Comparison of ENCODE assay signal across 31 mouse cellular contexts in genomic region chr3:88131071-88131470, GRCm38 (mm10). TPM values are rescaled to one million over a fixed set of nuclear protein-coding genes. Genes with fewer than 3 reads are reported as not detected.
A peak's percentile ranks its signal among the peaks of the same experiment; 100 is the strongest.
DNase-seq lines count a peak whose midpoint lies in the region; ATAC-seq and TF ChIP-seq lines count a peak whose summit lies in the region.
"Had no signal": no experiment of that assay in that cellular context is flagged by ENCODE, and none has a peak within 500 bp of the region (broad histone marks: within the 10 kb centered on the region; RNA-seq: fewer than 3 reads in every experiment).

No protein-coding gene starts in this region.

- no peaks in the 10 kb centered on the region for H3K79me2 ChIP-seq in liver, adult 2 months (ENCODE audit: control insufficient read depth, insufficient read depth, low read length)

- H3K9ac ChIP-seq in liver, adult 2 months (ENCODE audit: low read depth, low read length): no peak overlapping the region
- H3K9ac ChIP-seq in liver, embryonic 11.5 days (ENCODE audit: low read depth, low read length): no peak overlapping the region
- H3K9ac ChIP-seq in stomach, postnatal 0 days (ENCODE audit: low read length): no peak overlapping the region
- H3K9ac ChIP-seq: forebrain, embryonic 12.5 days; heart, embryonic 12.5 days; liver, embryonic 12.5 days; midbrain, embryonic 12.5 days; neural tube, embryonic 15.5 days had no signal

- ATAC-seq in liver, embryonic 11.5 days (replicated peaks; ENCODE audit: low FRiP score): no peak
- ATAC-seq in stomach, postnatal 0 days (ENCODE audit: low FRiP score, low TSS enrichment): no peak
- ATAC-seq: hindbrain, postnatal 0 days; intestine, embryonic 16.5 days; liver, embryonic 12.5 days had no signal

- no peaks in the 10 kb centered on the region for H3K27me3 ChIP-seq in liver, adult 2 months (ENCODE audit: control insufficient read depth, insufficient read depth, low read length)
- no peaks in the 10 kb centered on the region for H3K27me3 ChIP-seq in liver, embryonic 11.5 days (replicated peaks; ENCODE audit: control insufficient read depth, insufficient read depth, low read length)
- no peaks in the 10 kb centered on the region for H3K27me3 ChIP-seq in stomach, postnatal 0 days (ENCODE audit: control insufficient read depth, insufficient read depth, low read length)
- H3K27me3 ChIP-seq: forebrain, embryonic 12.5 days; heart, embryonic 12.5 days; liver, embryonic 12.5 days; midbrain, embryonic 12.5 days; neural tube, embryonic 15.5 days had no signal

- no peak for TF ChIP-seq CTCF in liver, adult 2 months (IDR thresholded peaks at IDR 0.05; ENCODE audit: low read depth, low read length)
- TF ChIP-seq CTCF in stomach, postnatal 0 days (IDR thresholded peaks at IDR 0.05; ENCODE audit: low read depth): no peak

- no peak overlapping the region for H3K27ac ChIP-seq in liver, adult 2 months (replicated peaks; ENCODE audit: insufficient read depth, low read depth, low read length)
- no peak overlapping the region for H3K27ac ChIP-seq in liver, embryonic 11.5 days (ENCODE audit: low read depth, low read length)
- H3K27ac ChIP-seq in stomach, postnatal 0 days (replicated peaks): no peak overlapping the region
- H3K27ac ChIP-seq: forebrain, embryonic 12.5 days; hindbrain, postnatal 0 days; liver, embryonic 12.5 days; midbrain, embryonic 12.5 days; neural tube, embryonic 15.5 days had no signal

- no peaks in the 10 kb centered on the region for H3K9me3 ChIP-seq in liver, embryonic 11.5 days (ENCODE audit: control insufficient read depth, low read length)
- H3K9me3 ChIP-seq in stomach, postnatal 0 days (ENCODE audit: control insufficient read depth, low read length): no peaks in the 10 kb centered on the region
- H3K9me3 ChIP-seq: forebrain, embryonic 12.5 days; liver, embryonic 12.5 days; midbrain, embryonic 12.5 days; neural tube, embryonic 15.5 days had no signal

- TF ChIP-seq EP300 in stomach, postnatal 0 days (optimal IDR thresholded peaks at IDR 0.05): no peak

- H3K36me3 ChIP-seq in liver, adult 2 months (ENCODE audit: control insufficient read depth, insufficient read depth, low read length): no peaks in the 10 kb centered on the region
- no peaks in the 10 kb centered on the region for H3K36me3 ChIP-seq in liver, embryonic 11.5 days (ENCODE audit: control insufficient read depth, insufficient read depth, low read length)
- H3K36me3 ChIP-seq in stomach, postnatal 0 days (ENCODE audit: control insufficient read depth, insufficient read depth, low read length): no peaks in the 10 kb centered on the region
- H3K36me3 ChIP-seq: forebrain, embryonic 12.5 days; heart, embryonic 12.5 days; liver, embryonic 12.5 days; midbrain, embryonic 12.5 days; neural tube, embryonic 15.5 days had no signal

- peaks cover under 1% of the 10 kb centered on the region; the same call in 1 of the 2 replicates for H3K4me1 ChIP-seq in liver, adult 2 months (ENCODE audit: control insufficient read depth, insufficient read depth, low read length)
- peaks cover 3% of the 10 kb centered on the region; the same call in 1 of the 2 replicates for H3K4me1 ChIP-seq in liver, embryonic 11.5 days (replicated peaks; ENCODE audit: control insufficient read depth, insufficient read depth, low read length)
- no peaks in the 10 kb centered on the region for H3K4me1 ChIP-seq in stomach, postnatal 0 days (replicated peaks; ENCODE audit: control insufficient read depth, insufficient read depth)
- H3K4me1 ChIP-seq: forebrain, embryonic 12.5 days; midbrain, embryonic 12.5 days had no signal

- TF ChIP-seq POLR2A in liver, adult 2 months (IDR thresholded peaks at IDR 0.05; ENCODE audit: extremely low read depth, insufficient read depth, low read length): no peak

- no peak overlapping the region for H3K4me3 ChIP-seq in liver, adult 2 months (ENCODE audit: insufficient read depth, low read depth, low read length)
- no peak overlapping the region for H3K4me3 ChIP-seq in liver, embryonic 11.5 days (ENCODE audit: low read depth, low read length)
- no peak overlapping the region for H3K4me3 ChIP-seq in stomach, postnatal 0 days (ENCODE audit: low read depth, low read length)
- H3K4me3 ChIP-seq: forebrain, embryonic 12.5 days; heart, embryonic 12.5 days; liver, embryonic 12.5 days; midbrain, embryonic 12.5 days; neural tube, embryonic 15.5 days had no signal

- no peak overlapping the region for H3K4me2 ChIP-seq in liver, embryonic 11.5 days
- no peak overlapping the region for H3K4me2 ChIP-seq in stomach, postnatal 0 days (replicated peaks; ENCODE audit: low read depth)
- H3K4me2 ChIP-seq: forebrain, embryonic 12.5 days; heart, embryonic 12.5 days; liver, embryonic 12.5 days; midbrain, embryonic 12.5 days; neural tube, embryonic 15.5 days had no signal

- 39% methylated on average over 3 of the region's 3 CpGs for WGBS in liver, adult 2 months
- WGBS in liver, embryonic 11.5 days: 86% methylated on average over 3 of the region's 3 CpGs
- 95% methylated on average over 3 of the region's 3 CpGs for WGBS in stomach, postnatal 0 days

- DNase-seq in adrenal gland, adult (ENCODE audit: inconsistent age in 2 of 2, low spot score in 1 of 2): peak; percentile 63 to 83
- DNase-seq in adrenal gland, postnatal 10 days: no peak
- peak; percentile 79 for DNase-seq in liver, adult 2 months (ENCODE audit: extremely low read depth, low read depth, low spot score)
- no peak for DNase-seq in liver, embryonic 11.5 days (ENCODE audit: low spot score)
- peak; percentile 87 for DNase-seq in cerebellum, adult 9-11 months
- DNase-seq in embryo, embryonic 10.5 days (ENCODE audit: low spot score): no peak
- no peak for DNase-seq in heart, adult 18-20 months
- DNase-seq in stomach, postnatal 0 days (ENCODE audit: low spot score): no peak
- DNase-seq: kidney, postnatal 25 days; layer of hippocampus, postnatal 36 days; lung, adult 18-20 months; lung, postnatal 10 days; thymus, adult 2 months; thymus, postnatal 4 days had no signal

RNA-seq across cellular contexts. Expression of gene Mef2d, which starts 11.1 kb away (rescaled TPM):
- 10 to 100 TPM; 85.7 to 86.6 TPM for total RNA-seq in adrenal gland, postnatal 10 days (2021)
- total RNA-seq in liver, adult 2 months (2014; rRNA removed): 3.7 and 6.2 TPM in 2 replicates
- 17.7 and 22.2 TPM in 2 replicates for polyA plus RNA-seq in liver, adult 2 months (2012; rRNA removed)
- polyA plus RNA-seq in liver, embryonic 11.5 days (2014; fragmentation: Nextera tagmentation; extraction: Ambion mirVana): 27.6 and 28.0 TPM in 2 replicates
- total RNA-seq in heart, adult 18-20 months (2021): 100 to 1,000 TPM; 120 TPM
- 10.6 and 13.0 TPM in 2 replicates for polyA plus RNA-seq in stomach, postnatal 0 days (2015; fragmentation: Nextera tagmentation; extraction: Ambion mirVana)

RNA-seq across cellular contexts. Expression of gene Iqgap3, which starts 49.3 kb away (rescaled TPM):
- 10 to 100 TPM in 1 of 2 experiments, 1 to 10 TPM in 1; 6.9 to 11.5 TPM for total RNA-seq in adrenal gland, postnatal 10 days (2021)
- total RNA-seq in liver, adult 2 months (2014; rRNA removed): 0.18 and 0.40 TPM in 2 replicates
- 0.16 and 0.27 TPM in 2 replicates for polyA plus RNA-seq in liver, adult 2 months (2012; rRNA removed)
- polyA plus RNA-seq in liver, embryonic 11.5 days (2014; fragmentation: Nextera tagmentation; extraction: Ambion mirVana): 16.8 and 19.1 TPM in 2 replicates
- total RNA-seq in heart, adult 18-20 months (2021): under 1 TPM; 0.39 to 0.69 TPM
- polyA plus RNA-seq in stomach, postnatal 0 days (2015; fragmentation: Nextera tagmentation; extraction: Ambion mirVana): 3.8 and 4.5 TPM in 2 replicates

RNA-seq across cellular contexts. Expression of gene Ttc24, which starts 53.0 kb away (rescaled TPM):
- not detected for total RNA-seq in adrenal gland, postnatal 10 days (2021)
- total RNA-seq in liver, adult 2 months (2014; rRNA removed): not detected in 2 replicates
- polyA plus RNA-seq in liver, adult 2 months (2012; rRNA removed): not detected in 2 replicates
- not detected in 2 replicates for polyA plus RNA-seq in liver, embryonic 11.5 days (2014; fragmentation: Nextera tagmentation; extraction: Ambion mirVana)
- not detected for total RNA-seq in heart, adult 18-20 months (2021)
- not detected in 2 replicates for polyA plus RNA-seq in stomach, postnatal 0 days (2015; fragmentation: Nextera tagmentation; extraction: Ambion mirVana)
- total RNA-seq: gastrocnemius, adult 8-10 months; granulocyte monocyte progenitor cell, adult 5-6 weeks; heart, postnatal 10 days; hindbrain, postnatal 0 days; layer of hippocampus, adult 8-10 months; layer of hippocampus, postnatal 36 days; left cerebral cortex, postnatal 10 days had no signal
- polyA plus RNA-seq: cortical plate, adult 2 months; heart, embryonic 12.5 days; hindbrain, embryonic 11.5 days; hindbrain, postnatal 0 days; intestine, embryonic 16.5 days; kidney, embryonic 14.5 days; limb, embryonic 11.5 days; liver, embryonic 12.5 days; midbrain, embryonic 12.5 days; neural tube, embryonic 15.5 days; stomach, embryonic 16.5 days had no signal

Comparison
In these comparisons a context has a peak if more than half of its experiments do, and no peak if none do; other contexts are left out.
1. DNase-seq: peak in adrenal gland, adult (2 of 2), liver, adult 2 months (single experiment) and cerebellum, adult 9-11 months (single experiment); none in adrenal gland, postnatal 10 days (single experiment), liver, embryonic 11.5 days (single experiment), embryo, embryonic 10.5 days (single experiment), heart, adult 18-20 months (0 of 2) and stomach, postnatal 0 days (single experiment).
2. RNA of gene Mef2d, which starts 11.1 kb away (total RNA-seq): 120 TPM in heart, adult 18-20 months and 85.7 to 86.6 TPM in adrenal gland, postnatal 10 days; 3.7 to 6.2 TPM in liver, adult 2 months; every median in the first group is over 10 times any median in the second.